Comparison of ENCODE assay signal across 8 mouse cellular contexts in the genomic region with DNA sequence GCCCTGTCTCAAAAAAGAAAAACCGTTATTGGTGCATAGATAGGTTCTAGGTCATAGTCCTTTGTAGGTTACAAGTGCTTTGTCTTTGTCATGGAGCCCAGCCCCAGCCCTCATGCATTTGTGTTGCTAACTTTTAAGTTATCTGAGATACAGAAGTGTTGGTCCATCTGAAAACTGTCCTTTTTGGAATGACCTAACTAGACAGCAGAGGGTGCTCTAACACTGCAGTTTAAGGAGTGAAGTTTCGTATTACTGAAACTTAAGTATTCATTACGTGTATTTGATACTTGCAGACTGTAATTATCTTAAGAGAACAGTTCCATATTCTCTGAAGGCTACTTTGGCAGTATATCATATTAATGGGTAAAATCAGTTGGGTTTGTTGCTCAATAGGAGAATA. TPM values are rescaled to one million over a fixed set of nuclear protein-coding genes. Genes with fewer than 3 reads are reported as not detected.
DNase-seq lines count a peak whose midpoint lies in the region; ATAC-seq and TF ChIP-seq lines count a peak whose summit lies in the region.

No protein-coding gene starts in this region.

- peak; percentile 73 for DNase-seq in forebrain, postnatal 0 days
- DNase-seq in forebrain, embryonic 10.5 days (ENCODE audit: extremely low spot score, low spot score), result no peak
- no peak for DNase-seq in liver, embryonic 14.5 days (ENCODE audit: low read depth in 3 of 3, low spot score in 3 of 3)
- DNase-seq in liver, embryonic 11.5 days (ENCODE audit: low spot score), result no peak
- no peak for DNase-seq in Patski (ENCODE audit: low read depth, low spot score)
- DNase-seq in retina, embryonic 14.5 days (ENCODE audit: low spot score), result peak; percentile 65
- DNase-seq in spleen, postnatal 4 days (ENCODE audit: low spot score in 2 of 2), result no peak

- POLR2A ChIA-PET in Patski (lab: Charles Lee), result no interaction called here

- H3K9ac ChIP-seq in forebrain, postnatal 0 days, result no peak overlapping the region
- H3K9ac ChIP-seq in liver, embryonic 14.5 days (replicated peaks), result no peak overlapping the region
- H3K9ac ChIP-seq in liver, embryonic 11.5 days (ENCODE audit: low read depth, low read length), result no peak overlapping the region
- H3K9ac ChIP-seq in hindbrain, embryonic 15.5 days, result no peak overlapping the region

- WGBS in forebrain, postnatal 0 days, result 45% methylated on average over 3 of the region's 3 CpGs
- 71% methylated on average over 3 of the region's 3 CpGs for WGBS in forebrain, embryonic 10.5 days
- WGBS in liver, embryonic 14.5 days (ENCODE audit: insufficient replicate concordance), result 53% methylated on average over 3 of the region's 3 CpGs
- 67% methylated on average over 3 of the region's 3 CpGs for WGBS in liver, embryonic 11.5 days
- WGBS in hindbrain, embryonic 15.5 days, result 59% methylated on average over 3 of the region's 3 CpGs

- TF ChIP-seq CTCF in forebrain, postnatal 0 days (IDR thresholded peaks at IDR 0.05; ENCODE audit: low read depth), result peak; percentile 77
- peak; percentile 46; the same call in 1 of the 2 replicates for TF ChIP-seq CTCF in liver, embryonic 14.5 days (IDR thresholded peaks at IDR 0.05; ENCODE audit: low read depth)
- TF ChIP-seq CTCF in Patski (IDR thresholded peaks at IDR 0.05), result peak; percentile 53

- no peaks in the 10 kb centered on the region for H3K27me3 ChIP-seq in forebrain, postnatal 0 days (ENCODE audit: insufficient read depth, low read length)
- H3K27me3 ChIP-seq in forebrain, embryonic 10.5 days (ENCODE audit: poor library complexity, severe bottlenecking), result no peaks in the 10 kb centered on the region
- no peaks in the 10 kb centered on the region for H3K27me3 ChIP-seq in liver, embryonic 14.5 days (ENCODE audit: control insufficient read depth, insufficient read depth, low read length)
- H3K27me3 ChIP-seq in liver, embryonic 11.5 days (replicated peaks; ENCODE audit: control insufficient read depth, insufficient read depth, low read length), result no peaks in the 10 kb centered on the region
- no peaks in the 10 kb centered on the region for H3K27me3 ChIP-seq in Patski
- H3K27me3 ChIP-seq in hindbrain, embryonic 15.5 days, result no peaks in the 10 kb centered on the region

- no peak for TF ChIP-seq EP300 in liver, embryonic 14.5 days (IDR thresholded peaks at IDR 0.05; ENCODE audit: low read depth)

- no peak; the same call in 1 of the 2 replicates for ATAC-seq in forebrain, postnatal 0 days
- no peak for ATAC-seq in liver, embryonic 14.5 days (ENCODE audit: insufficient read depth)
- ATAC-seq in liver, embryonic 11.5 days (replicated peaks; ENCODE audit: low FRiP score), result no peak
- no peak for ATAC-seq in Patski
- peak; percentile 42; the same call in 1 of the 2 replicates for ATAC-seq in hindbrain, embryonic 15.5 days (ENCODE audit: low FRiP score, low read depth)

- CTCF ChIA-PET in Patski (lab: Charles Lee), result interaction anchor here (0.8 to 2.9 kb wide), 7 partner anchors 11 to 752 kb away, joined by 3 to 12 read pairs (median 3); no protein-coding TSS in a partner anchor

- H3K9me3 ChIP-seq in forebrain, postnatal 0 days (ENCODE audit: low read length), result no peaks in the 10 kb centered on the region
- no peaks in the 10 kb centered on the region for H3K9me3 ChIP-seq in forebrain, embryonic 10.5 days
- no peaks in the 10 kb centered on the region for H3K9me3 ChIP-seq in liver, embryonic 14.5 days (ENCODE audit: control insufficient read depth, low read length)
- H3K9me3 ChIP-seq in liver, embryonic 11.5 days (ENCODE audit: control insufficient read depth, low read length), result no peaks in the 10 kb centered on the region
- no peaks in the 10 kb centered on the region for H3K9me3 ChIP-seq in hindbrain, embryonic 15.5 days

- H3K4me3 ChIP-seq in forebrain, postnatal 0 days (ENCODE audit: low read depth, low read length), result no peak overlapping the region
- no peak overlapping the region for H3K4me3 ChIP-seq in forebrain, embryonic 10.5 days
- H3K4me3 ChIP-seq in liver, embryonic 14.5 days (ENCODE audit: insufficient read depth in 1 of 2, low read depth in 2 of 2, low read length in 2 of 2), result no peak overlapping the region
- no peak overlapping the region for H3K4me3 ChIP-seq in liver, embryonic 11.5 days (ENCODE audit: low read depth, low read length)
- H3K4me3 ChIP-seq in hindbrain, embryonic 15.5 days, result no peak overlapping the region

- H3K4me1 ChIP-seq in forebrain, postnatal 0 days (ENCODE audit: insufficient read depth), result no peaks in the 10 kb centered on the region
- H3K4me1 ChIP-seq in forebrain, embryonic 10.5 days, result no peaks in the 10 kb centered on the region
- H3K4me1 ChIP-seq in liver, embryonic 14.5 days (replicated peaks; ENCODE audit: control insufficient read depth in 2 of 2, insufficient read depth in 2 of 2, low read length in 1 of 2), result no peaks in the 10 kb centered on the region
- H3K4me1 ChIP-seq in liver, embryonic 11.5 days (replicated peaks; ENCODE audit: control insufficient read depth, insufficient read depth, low read length), result no peaks in the 10 kb centered on the region
- H3K4me1 ChIP-seq in hindbrain, embryonic 15.5 days (replicated peaks), result no peaks in the 10 kb centered on the region

- in situ Hi-C loops in Patski (cut with MboI; ENCODE audit: low pct_unique_long_range_greater_than_20kb), result loop anchor here (5.0 to 25.0 kb wide), 4 partner anchors 165 to 1070 kb away; no protein-coding TSS in a partner anchor

- no peak overlapping the region for H3K27ac ChIP-seq in forebrain, postnatal 0 days (ENCODE audit: low read depth, low read length)
- H3K27ac ChIP-seq in forebrain, embryonic 10.5 days, result no peak overlapping the region
- no peak overlapping the region for H3K27ac ChIP-seq in liver, embryonic 14.5 days
- no peak overlapping the region for H3K27ac ChIP-seq in liver, embryonic 11.5 days (ENCODE audit: low read depth, low read length)
- H3K27ac ChIP-seq in hindbrain, embryonic 15.5 days (replicated peaks), result no peak overlapping the region

- no peak overlapping the region for H3K4me2 ChIP-seq in forebrain, postnatal 0 days (ENCODE audit: low read depth)
- no peak overlapping the region for H3K4me2 ChIP-seq in liver, embryonic 14.5 days (ENCODE audit: low read depth)
- H3K4me2 ChIP-seq in liver, embryonic 11.5 days, result no peak overlapping the region
- no peak overlapping the region for H3K4me2 ChIP-seq in hindbrain, embryonic 15.5 days

- H3K36me3 ChIP-seq in forebrain, postnatal 0 days (ENCODE audit: insufficient read depth), result peaks cover 17% of the 10 kb centered on the region
- H3K36me3 ChIP-seq in forebrain, embryonic 10.5 days (replicated peaks), result peaks cover 54% of the 10 kb centered on the region
- H3K36me3 ChIP-seq in liver, embryonic 14.5 days (replicated peaks; ENCODE audit: control insufficient read depth, insufficient read depth, low read depth), result peaks cover 4% of the 10 kb centered on the region
- 0 out of 2 replicates have a peak, but pooled peaks cover 2% of the 10 kb centered on the region for H3K36me3 ChIP-seq in liver, embryonic 11.5 days (ENCODE audit: control insufficient read depth, insufficient read depth, low read length)
- H3K36me3 ChIP-seq in hindbrain, embryonic 15.5 days, result peaks cover 17% of the 10 kb centered on the region; the same call in 1 of the 2 replicates

RNA-seq across cellular contexts. Expression of a gene that starts 24.0 kb away (rescaled TPM):
- 27.7 and 37.5 TPM in 2 replicates for total RNA-seq in forebrain, postnatal 0 days (2014; rRNA removed)
- polyA plus RNA-seq in forebrain, postnatal 0 days (2015; fragmentation: Nextera tagmentation; extraction: Ambion mirVana), result 44.6 and 50.3 TPM in 2 replicates
- polyA plus RNA-seq in forebrain, embryonic 10.5 days (2016; fragmentation: Nextera tagmentation; extraction: Ambion mirVana), result 56.1 and 59.1 TPM in 2 replicates
- polyA plus RNA-seq in liver, embryonic 14.5 days (2012; rRNA removed), result 5.6 and 7.5 TPM in 2 replicates
- 18.5 and 21.0 TPM in 2 replicates for polyA plus RNA-seq in liver, embryonic 14.5 days (2014; fragmentation: Nextera tagmentation; extraction: Ambion mirVana)
- polyA plus RNA-seq in liver, embryonic 11.5 days (2014; fragmentation: Nextera tagmentation; extraction: Ambion mirVana), result 41.2 and 46.8 TPM in 2 replicates
- 24.5 TPM for polyA plus RNA-seq in Patski (2021)
- 44.3 and 51.9 TPM in 2 replicates for polyA plus RNA-seq in hindbrain, embryonic 15.5 days (2015; fragmentation: Nextera tagmentation; extraction: Ambion mirVana)

Comparison
In these comparisons a context has a peak if more than half of its experiments do, and no peak if none do; other contexts are left out.
1. DNase-seq: peak in forebrain, postnatal 0 days (single experiment) and retina, embryonic 14.5 days (single experiment); none in forebrain, embryonic 10.5 days (single experiment), liver, embryonic 14.5 days (0 of 3), liver, embryonic 11.5 days (single experiment), Patski (single experiment) and spleen, postnatal 4 days (0 of 2).
2. Peak in every context shown above with its lines, with median percentiles within 50 percentile points of each other: CTCF ChIP-seq.